7 mouse cellular contexts compared by ENCODE assay signal in the genomic region with DNA sequence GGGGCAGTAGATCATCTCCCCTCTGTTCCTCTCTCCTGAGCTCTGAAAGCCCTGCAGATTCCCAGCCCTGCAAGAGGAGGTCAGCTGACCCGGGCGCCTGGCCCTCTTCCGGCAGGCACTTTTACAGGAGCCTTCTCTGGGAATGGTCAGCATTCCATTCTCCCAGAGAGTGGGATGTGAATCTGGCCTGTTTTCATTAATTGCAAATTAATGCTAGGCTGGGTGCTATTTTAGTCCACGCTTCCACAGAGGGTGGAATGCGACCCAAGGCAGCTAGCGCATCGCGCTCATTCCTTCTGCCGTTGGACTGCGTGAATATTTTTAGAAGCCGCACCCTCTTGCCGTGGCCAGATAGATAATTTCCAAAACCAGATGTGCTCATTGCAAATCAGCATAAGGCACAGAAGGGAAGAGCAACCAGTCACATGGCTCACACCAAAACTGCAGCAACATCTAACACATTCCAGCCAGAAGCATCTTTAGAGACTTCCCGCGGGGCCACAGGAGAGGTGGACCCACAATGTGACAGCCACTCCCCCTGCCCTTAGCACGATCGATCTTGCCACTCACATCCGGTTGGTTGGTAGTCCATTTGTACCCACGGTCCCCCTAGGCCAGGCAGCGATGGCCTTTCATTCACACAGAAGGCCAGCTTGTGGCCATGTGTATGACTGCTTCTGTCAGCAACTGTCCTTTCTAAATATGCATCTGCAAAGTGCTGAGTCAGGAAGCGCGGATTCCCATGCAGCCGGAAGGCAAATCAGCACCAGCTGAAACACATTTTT. TPM values are rescaled to one million over a fixed set of nuclear protein-coding genes. Genes with fewer than 3 reads are reported as not detected.
DNase-seq lines count a peak whose midpoint lies in the region; ATAC-seq and TF ChIP-seq lines count a peak whose summit lies in the region.

No protein-coding gene starts in this region.

- H3K9ac ChIP-seq in kidney, embryonic 16.5 days (replicated peaks; ENCODE audit: low read length): 0 out of 2 replicates have a peak overlapping the region, but pooled peaks have one; percentile 2
- no peak overlapping the region for H3K9ac ChIP-seq in stomach, postnatal 0 days (ENCODE audit: low read length)

- H3K4me1 ChIP-seq in heart, embryonic 10.5 days: peaks cover 89% of the 10 kb centered on the region
- H3K4me1 ChIP-seq in kidney, embryonic 16.5 days (ENCODE audit: insufficient read depth, low read length): peaks cover 60% of the 10 kb centered on the region
- H3K4me1 ChIP-seq in stomach, postnatal 0 days (replicated peaks; ENCODE audit: control insufficient read depth, insufficient read depth): peaks cover 5% of the 10 kb centered on the region; the same call in 1 of the 2 replicates

- H3K9me3 ChIP-seq in heart, embryonic 10.5 days: no peaks in the 10 kb centered on the region
- no peaks in the 10 kb centered on the region for H3K9me3 ChIP-seq in kidney, embryonic 16.5 days (ENCODE audit: low read length)
- H3K9me3 ChIP-seq in stomach, postnatal 0 days (ENCODE audit: control insufficient read depth, low read length): no peaks in the 10 kb centered on the region

- peak overlapping the region; percentile 17 for H3K4me3 ChIP-seq in heart, embryonic 10.5 days
- H3K4me3 ChIP-seq in kidney, embryonic 16.5 days (ENCODE audit: low read length): no peak overlapping the region
- H3K4me3 ChIP-seq in stomach, postnatal 0 days (ENCODE audit: low read depth, low read length): no peak overlapping the region

- H3K27me3 ChIP-seq in heart, embryonic 10.5 days (ENCODE audit: insufficient read depth, poor library complexity, severe bottlenecking): no peaks in the 10 kb centered on the region
- H3K27me3 ChIP-seq in kidney, embryonic 16.5 days (ENCODE audit: insufficient read depth, low read length): no peaks in the 10 kb centered on the region
- no peaks in the 10 kb centered on the region for H3K27me3 ChIP-seq in stomach, postnatal 0 days (ENCODE audit: control insufficient read depth, insufficient read depth, low read length)

- TF ChIP-seq EP300 in stomach, postnatal 0 days (optimal IDR thresholded peaks at IDR 0.05): no peak

- peak; percentile 5; the same call in 1 of the 2 replicates for TF ChIP-seq CTCF in stomach, postnatal 0 days (IDR thresholded peaks at IDR 0.05; ENCODE audit: low read depth)

- H3K36me3 ChIP-seq in heart, embryonic 10.5 days: peaks cover 8% of the 10 kb centered on the region; the same call in 1 of the 2 replicates
- no peaks in the 10 kb centered on the region for H3K36me3 ChIP-seq in kidney, embryonic 16.5 days (ENCODE audit: insufficient read depth, low read length)
- no peaks in the 10 kb centered on the region for H3K36me3 ChIP-seq in stomach, postnatal 0 days (ENCODE audit: control insufficient read depth, insufficient read depth, low read length)

- peak overlapping the region; percentile 20; the same call in 1 of the 2 replicates for H3K4me2 ChIP-seq in kidney, embryonic 16.5 days (replicated peaks; ENCODE audit: low read depth, low read length)
- peak overlapping the region; percentile 25 for H3K4me2 ChIP-seq in stomach, postnatal 0 days (replicated peaks; ENCODE audit: low read depth)

- peak; percentile 72 for DNase-seq in MN1 (ENCODE audit: low spot score)
- peak; percentile 55 for DNase-seq in embryo, embryonic 11 days
- DNase-seq in heart, embryonic 10.5 days (ENCODE audit: low spot score): no peak
- DNase-seq in stomach, postnatal 0 days (ENCODE audit: low spot score): no peak
- DNase-seq in urinary bladder, adult 18-20 months (ENCODE audit: low spot score in 2 of 2): no peak

- 11% methylated on average over 22 of the region's 22 CpGs for WGBS in heart, embryonic 10.5 days
- WGBS in kidney, embryonic 16.5 days: 24% methylated on average over 22 of the region's 22 CpGs
- 37% methylated on average over 22 of the region's 22 CpGs for WGBS in stomach, postnatal 0 days

- peak overlapping the region; percentile 85 for H3K27ac ChIP-seq in heart, embryonic 10.5 days
- H3K27ac ChIP-seq in kidney, embryonic 16.5 days (ENCODE audit: low read length): peak overlapping the region; percentile 63
- no peak overlapping the region for H3K27ac ChIP-seq in stomach, postnatal 0 days (replicated peaks)

- ATAC-seq in kidney, embryonic 16.5 days (ENCODE audit: low FRiP score, low TSS enrichment): peak; percentile 43
- ATAC-seq in megakaryocyte, adult 5-6 weeks (ENCODE audit: poor library complexity, severe bottlenecking): peak; percentile 17; the same call in 1 of the 2 replicates
- ATAC-seq in stomach, postnatal 0 days (ENCODE audit: low FRiP score, low TSS enrichment): 0 out of 2 replicates have a peak, but pooled peaks have one; percentile 55

RNA-seq across cellular contexts. Expression of a gene that starts 51.8 kb away (rescaled TPM):
- 1.8 and 1.9 TPM in 2 replicates for polyA plus RNA-seq in heart, embryonic 10.5 days (2016; fragmentation: Nextera tagmentation; extraction: Ambion mirVana)
- polyA plus RNA-seq in kidney, embryonic 16.5 days (2015; fragmentation: Nextera tagmentation; extraction: Ambion mirVana): 3.2 and 3.6 TPM in 2 replicates
- 0.05 and 0.29 TPM in 2 replicates for total RNA-seq in megakaryocyte, adult 5-6 weeks (2015)
- total RNA-seq in megakaryocyte, adult 5-6 weeks (2017): 0.11 and 0.37 TPM in 2 replicates
- polyA plus RNA-seq in stomach, postnatal 0 days (2015; fragmentation: Nextera tagmentation; extraction: Ambion mirVana): 0.35 and 0.40 TPM in 2 replicates

Comparison
In these comparisons a context has a peak if more than half of its experiments do, and no peak if none do; other contexts are left out.
1. DNase-seq: peak in MN1 (single experiment) and embryo, embryonic 11 days (single experiment); none in heart, embryonic 10.5 days (single experiment), stomach, postnatal 0 days (single experiment) and urinary bladder, adult 18-20 months (0 of 2).
2. Peak in every context shown above with its lines, with median percentiles within 50 percentile points of each other: ATAC-seq.